In the genomic region with DNA sequence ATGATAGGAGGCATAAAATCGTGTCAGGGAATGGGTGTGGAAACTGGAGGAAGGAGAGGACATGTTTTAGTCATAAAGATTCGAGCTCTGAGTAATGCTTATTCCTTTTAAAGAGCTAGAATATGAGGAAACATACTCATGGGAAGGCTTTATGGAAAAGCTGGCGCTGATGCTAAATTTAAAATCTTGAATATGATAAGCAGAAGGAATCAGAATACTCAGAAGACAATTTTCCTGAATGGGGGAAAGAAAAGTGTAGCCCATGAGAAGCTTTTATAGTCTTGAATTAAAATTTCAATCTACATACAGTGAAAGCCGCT, we compare ENCODE assay signal across 9 mouse cellular contexts.
A peak's percentile ranks its signal among the peaks of the same experiment; 100 is the strongest.
DNase-seq lines count a peak whose midpoint lies in the region; ATAC-seq and TF ChIP-seq lines count a peak whose summit lies in the region.
"Had no signal": no experiment of that assay in that cellular context is flagged by ENCODE, and none has a peak within 500 bp of the region (broad histone marks: within the 10 kb centered on the region; RNA-seq: fewer than 3 reads in every experiment).

No protein-coding gene starts in this region.

- peak overlapping the region; percentile 73 for H3K4me3 ChIP-seq in cerebellum, adult 2 months (replicated peaks; ENCODE audit: insufficient read depth, low read depth, low read length)
- H3K4me3 ChIP-seq in megakaryocyte, embryonic 14.5 days (replicated peaks) = peak overlapping the region; percentile 91
- no peak overlapping the region for H3K4me3 ChIP-seq in liver, embryonic 15.5 days (replicated peaks)
- H3K4me3 ChIP-seq: erythroblast, embryonic 14.5 days had no signal

- TF ChIP-seq POLR2A in cerebellum, adult 2 months (IDR thresholded peaks at IDR 0.05; ENCODE audit: borderline replicate concordance, insufficient read depth, low read length) = no peak

- H3K9ac ChIP-seq in liver, embryonic 15.5 days = no peak overlapping the region

- peak overlapping the region; percentile 97; the same call in 1 of the 2 replicates for H3K27ac ChIP-seq in cerebellum, adult 2 months (ENCODE audit: insufficient read depth, low read length)
- H3K27ac ChIP-seq in liver, embryonic 15.5 days (replicated peaks) = no peak overlapping the region

- DNase-seq in cerebellum, adult 2 months = no peak
- no peak for DNase-seq in cerebellum, postnatal 36 days
- DNase-seq in thymus, postnatal 14 days = no peak
- no peak for DNase-seq in thymus, postnatal 4 days
- DNase-seq in right cerebral cortex, postnatal 10 days (ENCODE audit: low spot score in 2 of 2) = no peak

- H3K4me2 ChIP-seq in liver, embryonic 15.5 days = peak overlapping the region; percentile 65; the same call in 1 of the 2 replicates

- no peak for TF ChIP-seq CTCF in cerebellum, adult 2 months (IDR thresholded peaks at IDR 0.05; ENCODE audit: borderline replicate concordance, insufficient read depth, low read depth, low read length)

- H3K4me1 ChIP-seq in cerebellum, adult 2 months (ENCODE audit: control insufficient read depth, insufficient read depth, low read length) = peaks cover 11% of the 10 kb centered on the region; the same call in 1 of the 2 replicates
- peaks cover 45% of the 10 kb centered on the region for H3K4me1 ChIP-seq in megakaryocyte, embryonic 14.5 days
- 0 out of 2 replicates have a peak, but pooled peaks cover 8% of the 10 kb centered on the region for H3K4me1 ChIP-seq in liver, embryonic 15.5 days (replicated peaks)

- H3K9me3 ChIP-seq in megakaryocyte, embryonic 14.5 days = no peaks in the 10 kb centered on the region
- no peaks in the 10 kb centered on the region for H3K9me3 ChIP-seq in liver, embryonic 15.5 days (replicated peaks)

- WGBS in cerebellum, adult 2 months = 28% methylated on average over 4 of the region's 4 CpGs
- WGBS in liver, embryonic 15.5 days (ENCODE audit: insufficient replicate concordance) = 34% methylated on average over 4 of the region's 4 CpGs

- no peaks in the 10 kb centered on the region for H3K36me3 ChIP-seq in megakaryocyte, embryonic 14.5 days (replicated peaks; ENCODE audit: low read length)
- no peaks in the 10 kb centered on the region for H3K36me3 ChIP-seq in liver, embryonic 15.5 days (replicated peaks)

- H3K27me3 ChIP-seq in cerebellum, adult 2 months (ENCODE audit: control insufficient read depth, insufficient read depth, low read length) = no peaks in the 10 kb centered on the region
- H3K27me3 ChIP-seq in megakaryocyte, embryonic 14.5 days (replicated peaks) = peaks cover 40% of the 10 kb centered on the region
- H3K27me3 ChIP-seq in liver, embryonic 15.5 days = peaks cover 62% of the 10 kb centered on the region

- no peak for ATAC-seq in megakaryocyte, adult 5-6 weeks (ENCODE audit: poor library complexity, severe bottlenecking)
- no peak for ATAC-seq in liver, embryonic 15.5 days (ENCODE audit: insufficient read depth)
